Mouse (Mus musculus) liver, postnatal 0 days (tissue): ENCODE data around the gene Wdr24. TPM values are rescaled to one million over a fixed set of nuclear protein-coding genes. Genes with fewer than 3 reads are reported as not detected.

Source experiments
- ATAC-seq: fragments of 200-750 bp; cut with Nextera tagmentation; 2 replicates; pipeline ENCODE4 v1.8.0; 2017; ENCODE audit warnings: mild to moderate bottlenecking, moderate library complexity
- DNase-seq: peaks from one replicate; pipeline ENCODE4 v3.0.0-alpha.2; 2016
- H3K27ac ChIP-seq: fragments of 300-500 bp; sonication (generic); 2 replicates; pipeline ENCODE4 v1.5.1; 2014; ENCODE audit warnings: antibody characterized with exemption, moderate library complexity, mild to moderate bottlenecking, low read depth
- H3K27me3 ChIP-seq: fragments of 300-500 bp; sonication (generic); 2 replicates; pipeline ENCODE4 v1.6.1; 2014; ENCODE audit warnings: low read length, control low read depth, mixed read lengths; ENCODE audit not compliant: insufficient read depth
- H3K36me3 ChIP-seq: fragments of 300-500 bp; sonication (generic); replicated peaks from 2 replicates; pipeline ENCODE4 v1.6.1; 2014; ENCODE audit warnings: mild to moderate bottlenecking, control low read depth, low read length, moderate library complexity, mixed read lengths; ENCODE audit not compliant: insufficient read depth
- H3K4me1 ChIP-seq: fragments of 300-500 bp; sonication (generic); 2 replicates; pipeline ENCODE4 v1.6.1; 2014; ENCODE audit warnings: antibody characterized with exemption, mild to moderate bottlenecking, control low read depth; ENCODE audit not compliant: insufficient read depth
- H3K4me2 ChIP-seq: fragments of 300-500 bp; sonication (generic); 2 replicates; pipeline ENCODE4 v1.6.1; 2014; ENCODE audit warnings: low read depth, mild to moderate bottlenecking, low read length, moderate library complexity, mixed read lengths
- H3K4me3 ChIP-seq: fragments of 300-500 bp; sonication (generic); 2 replicates; pipeline ENCODE4 v1.5.1; 2014; ENCODE audit warnings: low read depth, low read length
- H3K9ac ChIP-seq: fragments of 300-500 bp; sonication (generic); replicated peaks from 2 replicates; pipeline ENCODE4 v1.6.1; 2014; ENCODE audit warnings: mild to moderate bottlenecking, moderate library complexity
- H3K9me3 ChIP-seq: fragments of 300-500 bp; sonication (generic); 2 replicates; pipeline ENCODE4 v1.6.1; 2016; ENCODE audit warnings: mild to moderate bottlenecking, control low read depth, low read length, mixed read lengths
- CTCF ChIP-seq: sonication (generic); IDR thresholded peaks from 2 replicates; pipeline ENCODE4 v1.5.1; 2016; ENCODE audit warnings: antibody characterized with exemption, low read depth
- EP300 ChIP-seq: IDR thresholded peaks from 2 replicates; pipeline ENCODE4 v1.6.1; 2016; ENCODE audit warnings: antibody characterized with exemption, low read depth, mild to moderate bottlenecking
- WGBS: fragments of 180-500 bp; shearing (Covaris S2); extraction: QIAGEN DNeasy Blood & Tissue Kit; methylation state at CpG from one replicate; pipeline ENCODE4 v1.1.7; 2014; ENCODE audit not compliant: insufficient replicate concordance; 5-methylcytosine and 5-hydroxymethylcytosine counted together
- polyA plus RNA-seq: library from polyadenylated mRNA; unstranded; fragments of >200 nt; fragmentation: Nextera tagmentation; extraction: Ambion mirVana; gene quantifications from 2 replicates; pipeline ENCODE4 v1.2.1, GENCODE M21; 2015

The Wdr24 gene
- polyA plus RNA-seq, 1 experiment from 2014 or later, result 7.2 TPM

DNA sequence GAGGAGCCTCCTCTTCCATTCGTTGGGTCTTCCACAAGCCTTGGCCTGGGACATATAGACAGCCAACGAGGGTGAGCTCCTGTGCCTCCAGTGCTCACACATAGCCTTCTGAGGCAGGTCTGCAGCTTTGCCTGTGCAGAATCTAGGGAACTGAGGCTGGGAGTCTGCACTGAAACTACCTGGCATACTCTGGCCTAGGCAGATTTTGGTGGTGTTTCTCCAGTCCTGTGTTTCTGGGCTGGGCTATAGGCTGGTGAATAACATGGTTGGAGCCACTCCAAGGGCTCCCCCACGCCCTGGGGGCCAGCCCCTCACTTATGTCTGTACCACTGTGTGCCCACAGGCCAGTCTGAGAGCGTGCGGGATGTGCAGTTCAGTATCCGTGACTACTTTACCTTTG lies 1.9 kb downstream of the Wdr24 start:
- 0 out of 2 replicates have a peak, but pooled peaks cover 5% of the 10 kb centered on the region for H3K27me3 ChIP-seq
- H3K9ac ChIP-seq, result no peak overlapping the region; the same call in 1 of the 2 replicates
- TF ChIP-seq CTCF (no peak), EP300 (no peak)
- DNase-seq (no peak), ATAC-seq (no peak)
- H3K4me2 ChIP-seq, result peak overlapping the region; percentile 92; the same call in 1 of the 2 replicates
- H3K27ac ChIP-seq, result no peak overlapping the region
- no peaks in the 10 kb centered on the region for H3K9me3 ChIP-seq
- no peak overlapping the region for H3K4me3 ChIP-seq
- 83% methylated on average over 6 of the region's 6 CpGs for WGBS
- peaks cover 35% of the 10 kb centered on the region for H3K4me1 ChIP-seq
- peaks cover 17% of the 10 kb centered on the region for H3K36me3 ChIP-seq

- H3K4me1 ChIP-seq, result peaks cover 39% of the 10 kb centered on the region
- ATAC-seq, result no peak
- TF ChIP-seq CTCF (no peak), EP300 (no peak)
Observed at GRCm38 (mm10) chr17:25825984-25826570, 2.6 kb downstream of the Wdr24 start.

DNA sequence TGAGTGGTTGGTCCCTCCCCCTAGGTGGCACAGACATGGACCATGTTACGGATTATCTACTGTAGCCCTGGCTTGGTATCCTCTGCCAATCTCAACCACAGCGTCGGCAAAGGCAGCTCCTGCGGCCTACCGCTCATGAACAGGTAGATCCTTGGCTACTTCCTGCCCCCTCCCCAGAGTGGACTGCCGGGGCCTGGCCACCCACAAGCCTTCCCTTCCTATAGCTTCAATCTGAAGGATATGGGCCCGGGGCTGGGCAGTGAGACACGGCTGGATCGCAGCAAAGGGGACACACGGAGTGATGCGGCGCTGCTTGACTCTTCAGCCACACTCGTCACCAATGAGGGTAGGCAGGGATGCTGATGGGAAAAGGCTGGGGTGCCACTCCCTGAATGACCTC lies 3.6 kb downstream of the Wdr24 start:
- Histone ChIP-seq H3K36me3 (peaks cover 31% of the 10 kb centered on the region), H3K4me2 (no peak overlapping the region), H3K4me3 (no peak overlapping the region), H3K4me1 (peaks cover 48% of the 10 kb centered on the region), H3K9ac (no peak overlapping the region), H3K27me3 (no peaks in the 10 kb centered on the region), H3K27ac (no peak overlapping the region), H3K9me3 (no peaks in the 10 kb centered on the region)
- TF ChIP-seq CTCF (no peak), EP300 (no peak)
- DNase-seq (no peak), ATAC-seq (no peak)
- 92% methylated on average over 13 of the region's 13 CpGs for WGBS

More at GRCm38 (mm10) chr17:25825984-25826570, 2.6 kb downstream of the Wdr24 start:
- Histone ChIP-seq H3K9ac (no peak overlapping the region), H3K27me3 (0 out of 2 replicates have a peak, but pooled peaks cover 4% of the 10 kb centered on the region), H3K36me3 (peaks cover 24% of the 10 kb centered on the region), H3K4me2 (no peak overlapping the region), H3K9me3 (no peaks in the 10 kb centered on the region), H3K27ac (no peak overlapping the region), H3K4me3 (no peak overlapping the region)
- 91% methylated on average over 27 of the region's 27 CpGs for WGBS
- DNase-seq, result no peak

DNA sequence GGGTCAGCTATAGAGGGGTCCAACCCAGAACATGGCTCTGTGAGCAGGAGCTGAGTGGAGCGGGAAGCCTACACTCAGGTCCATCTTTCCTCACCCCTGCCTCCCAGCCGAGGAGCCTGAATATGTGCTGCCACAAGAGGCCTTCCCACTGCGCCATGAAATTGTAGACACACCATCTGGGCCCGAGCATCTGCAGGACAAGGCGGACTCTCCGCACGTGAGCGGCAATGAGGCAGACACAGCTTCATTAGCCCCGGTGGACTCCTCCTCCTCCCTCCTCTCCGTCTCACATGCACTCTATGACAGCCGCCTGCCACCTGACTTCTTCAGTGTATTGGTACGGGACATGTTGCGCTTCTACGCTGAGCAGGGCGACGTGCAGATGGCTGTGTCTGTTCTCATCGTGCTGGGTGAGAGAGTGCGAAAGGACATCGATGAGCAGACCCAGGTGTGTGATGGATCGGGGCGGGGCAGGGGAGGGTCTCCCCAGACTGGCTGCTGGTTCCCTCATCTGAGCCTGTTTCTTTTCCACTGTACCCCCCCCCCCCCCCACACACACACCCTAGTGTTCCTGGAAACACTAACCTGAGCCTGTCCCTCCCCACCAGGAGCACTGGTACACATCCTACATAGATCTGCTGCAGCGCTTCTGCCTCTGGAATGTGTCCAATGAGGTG lies 4.3 kb downstream of the Wdr24 start:
- H3K9me3 ChIP-seq, result no peaks in the 10 kb centered on the region
- ATAC-seq, result no peak
- DNase-seq, result no peak
- TF ChIP-seq EP300, result no peak
- TF ChIP-seq CTCF, result no peak
- no peak overlapping the region for H3K9ac ChIP-seq
- H3K4me3 ChIP-seq, result no peak overlapping the region
- peaks cover 49% of the 10 kb centered on the region for H3K4me1 ChIP-seq
- no peaks in the 10 kb centered on the region for H3K27me3 ChIP-seq
- peaks cover 31% of the 10 kb centered on the region for H3K36me3 ChIP-seq
- WGBS, result 92% methylated on average over 22 of the region's 22 CpGs
- no peak overlapping the region for H3K27ac ChIP-seq
- H3K4me2 ChIP-seq, result no peak overlapping the region

GRCm38 (mm10) chr17:25828223-25828594 lies 4.8 kb downstream of the Wdr24 start:
- H3K9ac ChIP-seq, result no peak overlapping the region
- no peaks in the 10 kb centered on the region for H3K9me3 ChIP-seq
- no peak for TF ChIP-seq CTCF
- no peak for TF ChIP-seq EP300
- no peak for DNase-seq
- H3K4me3 ChIP-seq, result peak overlapping the region; percentile 56; the same call in 1 of the 2 replicates
- peak overlapping the region; percentile 78 for H3K4me2 ChIP-seq
- no peak for ATAC-seq
- H3K4me1 ChIP-seq, result peaks cover 47% of the 10 kb centered on the region
- peaks cover 31% of the 10 kb centered on the region for H3K36me3 ChIP-seq
- WGBS, result 81% methylated on average over 8 of the region's 8 CpGs
- H3K27me3 ChIP-seq, result no peaks in the 10 kb centered on the region
- H3K27ac ChIP-seq, result 0 out of 2 replicates have a peak overlapping the region, but pooled peaks have one; percentile 67

- peaks cover 50% of the 10 kb centered on the region for H3K4me1 ChIP-seq
- ATAC-seq (peak; percentile 31), DNase-seq (peak; percentile 83)
- peaks cover 31% of the 10 kb centered on the region for H3K36me3 ChIP-seq
- peak within 1 kb of the TSS; percentile 78 for H3K4me2 ChIP-seq
- H3K27me3 ChIP-seq, result no peaks in the 10 kb centered on the region
- peak within 1 kb of the TSS; percentile 67 for H3K27ac ChIP-seq
- H3K9ac ChIP-seq, result peak within 1 kb of the TSS; percentile 63
- 1% methylated on average over 32 of the region's 32 CpGs for WGBS
- TF ChIP-seq EP300, result no peak
- TF ChIP-seq CTCF, result peak; percentile 59
- H3K9me3 ChIP-seq, result no peaks in the 10 kb centered on the region
- H3K4me3 ChIP-seq, result peak within 1 kb of the TSS; percentile 56
Observed at GRCm38 (mm10) chr17:25828712-25829557, 5.5 kb downstream of the Wdr24 start, which contains the start of gene Jmjd8. Jmjd8 (plus strand) TSS chr17:25828867.
